Mouse (Mus musculus) heart, embryonic 16.5 days (tissue): ENCODE results near the gene Ube2o. TPM values are rescaled to one million over a fixed set of nuclear protein-coding genes. Genes with fewer than 3 reads are reported as not detected.

Experiments used
- ATAC-seq: fragments of 200-750 bp; cut with Nextera tagmentation; replicated peaks from 2 replicates; pipeline ENCODE4 v1.8.0; 2017; ENCODE audit warnings: moderate number of reproducible peaks; ENCODE audit not compliant: insufficient read depth, low FRiP score; ENCODE audit errors: extremely low read depth
- H3K27ac ChIP-seq: fragments of 300-500 bp; sonication (generic); 2 replicates; pipeline ENCODE4 v1.5.1; 2014; ENCODE audit warnings: mild to moderate bottlenecking, low read length, control low read depth, moderate library complexity
- H3K27me3 ChIP-seq: fragments of 300-500 bp; sonication (generic); 2 replicates; pipeline ENCODE4 v1.6.1; 2014; ENCODE audit warnings: low read length, mixed read lengths; ENCODE audit not compliant: control insufficient read depth, insufficient read depth
- H3K36me3 ChIP-seq: fragments of 300-500 bp; sonication (generic); 2 replicates; pipeline ENCODE4 v1.6.1; 2014; ENCODE audit not compliant: control insufficient read depth, insufficient read depth
- H3K4me1 ChIP-seq: fragments of 300-500 bp; sonication (generic); 2 replicates; pipeline ENCODE4 v1.6.1; 2014; ENCODE audit warnings: low read length, mixed read lengths; ENCODE audit not compliant: control insufficient read depth, insufficient read depth
- H3K4me2 ChIP-seq: fragments of 300-500 bp; sonication (generic); 2 replicates; pipeline ENCODE4 v1.6.1; 2014; ENCODE audit warnings: low read depth, mild to moderate bottlenecking, control low read depth, low read length
- H3K4me3 ChIP-seq: fragments of 300-500 bp; sonication (generic); 2 replicates; pipeline ENCODE4 v1.5.1; 2014; ENCODE audit warnings: mild to moderate bottlenecking, control low read depth, low read length
- H3K9ac ChIP-seq: fragments of 300-500 bp; sonication (generic); 2 replicates; pipeline ENCODE4 v1.6.1; 2014; ENCODE audit warnings: low read length, control low read depth
- H3K9me3 ChIP-seq: fragments of 300-500 bp; sonication (generic); replicated peaks from 2 replicates; pipeline ENCODE4 v1.6.1; 2016; ENCODE audit warnings: low read length; ENCODE audit not compliant: control insufficient read depth
- WGBS: fragments of 180-500 bp; shearing (Covaris S2); extraction: QIAGEN DNeasy Blood & Tissue Kit; methylation state at CpG from one replicate; pipeline ENCODE4 v1.1.7; 2014; 5-methylcytosine and 5-hydroxymethylcytosine counted together
- polyA plus RNA-seq: library from polyadenylated mRNA; unstranded; fragments of >200 nt; fragmentation: Nextera tagmentation; extraction: Ambion mirVana; gene quantifications from 2 replicates; pipeline ENCODE4 v1.2.1, GENCODE M21; 2015

Gene Ube2o
- polyA plus RNA-seq, 1 experiment from 2014 or later: 5.5 TPM

DNA sequence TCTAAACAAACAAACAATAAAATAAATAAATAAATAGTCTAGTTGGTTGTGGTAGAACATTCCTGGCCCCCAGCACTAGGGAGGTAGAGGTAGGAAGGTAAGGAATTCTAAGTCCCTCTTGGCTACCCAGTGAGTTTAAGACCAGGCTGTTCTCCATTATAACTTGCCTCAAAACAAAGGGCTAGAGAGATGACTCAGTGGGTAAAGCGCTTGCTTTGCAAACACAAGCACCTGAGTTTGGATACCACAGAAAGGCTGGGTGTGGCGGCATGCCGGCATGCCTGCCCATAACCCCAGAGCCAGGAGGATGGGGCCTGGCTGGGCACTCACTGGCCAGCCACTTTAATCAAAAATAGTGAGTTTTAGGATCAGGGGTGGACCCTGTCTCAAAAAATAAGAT lies 59.2 kb downstream of the Ube2o start:
- H3K27me3 ChIP-seq: no peaks in the 10 kb centered on the region
- ATAC-seq: no peak
- no peak overlapping the region for H3K4me2 ChIP-seq
- no peak overlapping the region for H3K27ac ChIP-seq
- 92% methylated on average over 3 of the region's 3 CpGs for WGBS
- no peaks in the 10 kb centered on the region for H3K36me3 ChIP-seq
- no peak overlapping the region for H3K4me3 ChIP-seq
- peaks cover 21% of the 10 kb centered on the region for H3K4me1 ChIP-seq
- H3K9me3 ChIP-seq: no peaks in the 10 kb centered on the region
- H3K9ac ChIP-seq: no peak overlapping the region

DNA sequence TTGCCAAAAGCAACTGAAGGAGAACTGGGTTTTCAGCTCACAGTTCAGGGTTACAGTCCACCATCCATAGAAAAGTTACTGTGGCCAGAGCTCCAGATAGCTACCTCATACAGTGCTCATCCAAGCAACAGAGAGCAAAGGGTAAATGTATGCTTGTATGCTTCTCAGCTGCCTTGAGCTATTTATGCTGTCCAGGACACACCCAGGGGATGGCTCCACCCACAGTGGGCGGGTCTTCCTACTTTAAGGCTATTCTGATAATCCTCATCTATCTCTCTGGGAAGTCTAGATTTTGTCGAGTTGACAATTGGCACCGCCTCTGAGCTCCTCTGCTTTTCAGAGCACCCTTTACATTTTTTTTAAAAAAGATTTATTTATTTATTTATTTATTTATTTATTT lies 60.1 kb downstream of the Ube2o start:
- Histone ChIP-seq H3K27me3 (no peaks in the 10 kb centered on the region), H3K27ac (no peak overlapping the region), H3K4me3 (no peak overlapping the region), H3K9me3 (no peaks in the 10 kb centered on the region), H3K9ac (no peak overlapping the region), H3K4me2 (no peak overlapping the region), H3K4me1 (peaks cover 21% of the 10 kb centered on the region), H3K36me3 (no peaks in the 10 kb centered on the region)
- no peak for ATAC-seq
- WGBS: 53% methylated on average over 3 of the region's 3 CpGs

DNA sequence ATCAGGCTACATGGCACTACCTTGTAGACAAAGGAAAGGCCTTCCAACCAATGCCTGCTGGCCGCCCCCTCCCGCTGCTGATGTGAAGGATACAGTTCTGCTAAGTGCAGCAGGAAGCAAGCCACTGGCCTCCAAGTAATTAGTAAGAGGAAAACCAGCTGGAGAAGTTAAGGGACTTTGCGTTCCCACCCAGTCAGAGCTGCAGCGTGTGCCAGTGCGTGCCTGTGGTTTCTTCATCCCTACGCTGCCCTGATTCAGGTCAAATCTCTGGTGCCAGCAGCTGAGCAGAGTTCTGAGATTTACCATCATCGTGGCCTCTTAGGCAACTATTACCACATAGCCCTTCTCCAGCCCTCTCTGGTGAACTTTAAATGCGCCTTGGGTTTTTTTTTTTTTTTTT lies 62.8 kb downstream of the Ube2o start:
- Histone ChIP-seq H3K4me2 (no peak overlapping the region), H3K27ac (no peak overlapping the region), H3K4me3 (no peak overlapping the region), H3K9ac (no peak overlapping the region), H3K4me1 (peaks cover 11% of the 10 kb centered on the region), H3K9me3 (no peaks in the 10 kb centered on the region), H3K27me3 (0 out of 2 replicates have a peak, but pooled peaks cover 2% of the 10 kb centered on the region), H3K36me3 (no peaks in the 10 kb centered on the region)
- no peak; the same call in 1 of the 2 replicates for ATAC-seq
- 50% methylated on average over 8 of the region's 8 CpGs for whole genome bisulfite sequencing

DNA sequence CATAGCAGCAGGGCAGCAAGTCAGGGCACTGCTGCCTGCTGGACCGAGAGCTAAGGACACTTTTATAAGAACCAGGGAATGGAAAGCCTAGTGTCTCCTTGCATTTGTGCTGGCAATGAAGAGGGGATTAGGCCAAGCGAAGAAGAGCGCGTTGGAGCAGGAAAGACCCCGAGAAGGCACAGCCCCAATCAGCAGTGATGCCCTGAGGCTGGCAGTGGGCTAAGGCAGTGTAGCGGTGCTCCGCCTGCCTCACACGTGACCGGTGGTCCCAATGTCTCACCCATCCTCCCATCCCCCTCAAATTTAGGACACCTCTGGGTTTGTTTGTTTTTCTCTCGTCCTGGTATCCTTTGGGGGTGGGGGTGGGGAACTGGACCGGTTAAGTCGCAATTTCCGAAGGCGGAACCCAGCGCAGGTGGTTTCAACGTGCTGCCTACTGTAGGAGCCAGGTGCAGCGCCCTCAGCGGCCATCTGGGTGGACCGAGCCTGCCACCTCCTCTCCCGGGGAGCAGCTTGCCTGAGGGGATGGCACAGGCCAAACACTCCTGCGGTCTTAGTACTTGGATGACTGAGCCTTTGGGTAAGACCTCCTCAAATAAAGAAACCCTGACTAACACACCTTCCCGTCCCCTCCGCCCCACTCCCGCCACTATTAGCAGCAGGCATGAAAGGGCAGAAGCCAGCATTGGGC lies 65.8 kb downstream of the Ube2o start:
- H3K9ac ChIP-seq: no peak overlapping the region
- H3K4me1 ChIP-seq: 0 out of 2 replicates have a peak, but pooled peaks cover 2% of the 10 kb centered on the region
- H3K9me3 ChIP-seq: no peaks in the 10 kb centered on the region
- no peak overlapping the region for H3K4me3 ChIP-seq
- 0 out of 2 replicates have a peak, but pooled peaks cover 2% of the 10 kb centered on the region for H3K27me3 ChIP-seq
- H3K27ac ChIP-seq: no peak overlapping the region
- ATAC-seq: no peak
- H3K4me2 ChIP-seq: no peak overlapping the region
- no peaks in the 10 kb centered on the region for H3K36me3 ChIP-seq
- 30% methylated on average over 24 of the region's 24 CpGs for WGBS

DNA sequence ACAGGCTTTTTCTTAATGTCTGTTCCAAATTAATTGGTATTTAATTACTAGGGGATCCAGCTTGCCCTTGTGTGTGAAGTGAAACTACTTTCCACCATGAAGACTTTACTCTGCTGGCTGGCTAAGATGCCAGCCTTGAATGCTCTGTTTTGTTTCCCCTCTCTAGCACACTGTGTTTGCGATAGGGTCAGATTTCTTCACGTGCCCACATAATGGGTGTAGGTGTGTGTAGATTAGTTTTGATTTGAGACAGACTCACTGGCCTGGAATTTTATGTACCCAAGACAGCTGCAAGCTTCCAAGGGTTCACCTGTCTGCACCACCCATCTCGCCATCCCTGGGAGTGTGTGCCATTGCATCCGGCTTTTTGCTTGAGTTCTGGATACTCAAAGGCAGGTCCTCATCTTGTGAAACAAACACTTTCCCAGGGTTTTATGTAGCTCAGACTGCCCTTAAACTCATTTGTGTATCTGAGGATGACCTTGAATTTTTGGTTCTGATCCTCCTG lies 67.7 kb downstream of the Ube2o start:
- no peak for ATAC-seq
- Histone ChIP-seq H3K36me3 (no peaks in the 10 kb centered on the region), H3K27ac (no peak overlapping the region), H3K9me3 (no peaks in the 10 kb centered on the region), H3K9ac (no peak overlapping the region), H3K4me2 (no peak overlapping the region), H3K4me1 (no peaks in the 10 kb centered on the region), H3K4me3 (no peak overlapping the region), H3K27me3 (0 out of 2 replicates have a peak, but pooled peaks cover 2% of the 10 kb centered on the region)
- WGBS: 71% methylated on average over 4 of the region's 4 CpGs

DNA sequence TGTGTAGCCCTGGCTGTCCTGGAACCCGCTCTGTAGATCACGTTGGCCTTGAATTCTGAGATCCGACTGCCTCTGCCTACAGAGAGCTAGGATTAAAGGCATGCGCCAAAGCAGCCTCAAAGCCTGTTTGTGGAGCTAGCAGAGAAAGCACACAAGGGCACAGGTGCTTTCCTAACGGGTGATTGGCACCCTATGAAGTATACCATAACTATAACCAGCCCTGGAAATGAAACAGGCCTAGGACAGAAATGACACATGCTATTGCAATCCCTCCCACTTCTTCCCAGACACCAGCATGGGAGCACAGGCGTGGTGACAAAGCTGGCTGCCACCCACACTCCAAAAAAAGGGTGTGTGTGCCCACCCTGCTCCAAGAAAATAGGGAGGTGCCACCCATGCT lies 68.3 kb downstream of the Ube2o start:
- WGBS: 79% methylated on average over 6 of the region's 6 CpGs
- no peak overlapping the region for H3K27ac ChIP-seq
- no peak overlapping the region for H3K9ac ChIP-seq
- no peaks in the 10 kb centered on the region for H3K36me3 ChIP-seq
- H3K4me2 ChIP-seq: no peak overlapping the region
- no peak overlapping the region for H3K4me3 ChIP-seq
- 0 out of 2 replicates have a peak, but pooled peaks cover 2% of the 10 kb centered on the region for H3K27me3 ChIP-seq
- no peaks in the 10 kb centered on the region for H3K4me1 ChIP-seq
- no peak for ATAC-seq
- H3K9me3 ChIP-seq: no peaks in the 10 kb centered on the region

DNA sequence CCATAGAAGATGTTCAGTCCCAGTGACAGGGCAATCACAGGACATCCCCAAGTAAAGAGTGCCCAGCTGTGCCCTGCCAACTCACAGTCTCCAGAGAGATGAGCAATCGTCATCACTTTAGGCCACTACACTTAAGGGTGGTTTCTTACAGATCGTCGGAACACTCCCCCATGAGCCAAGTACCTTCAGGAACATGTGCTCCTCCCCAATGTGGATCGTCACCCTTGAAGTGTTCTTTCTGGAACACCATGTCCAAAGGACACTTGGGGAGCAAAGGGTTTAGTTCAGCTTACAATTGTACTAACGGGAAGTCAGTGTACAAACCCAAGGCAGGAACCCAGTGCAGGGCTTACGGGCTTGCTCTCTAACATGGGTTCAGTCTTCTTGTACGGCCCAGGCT lies 69.1 kb downstream of the Ube2o start:
- Histone ChIP-seq H3K9me3 (no peaks in the 10 kb centered on the region), H3K27ac (no peak overlapping the region)
- WGBS: 87% methylated on average over 7 of the region's 7 CpGs

DNA sequence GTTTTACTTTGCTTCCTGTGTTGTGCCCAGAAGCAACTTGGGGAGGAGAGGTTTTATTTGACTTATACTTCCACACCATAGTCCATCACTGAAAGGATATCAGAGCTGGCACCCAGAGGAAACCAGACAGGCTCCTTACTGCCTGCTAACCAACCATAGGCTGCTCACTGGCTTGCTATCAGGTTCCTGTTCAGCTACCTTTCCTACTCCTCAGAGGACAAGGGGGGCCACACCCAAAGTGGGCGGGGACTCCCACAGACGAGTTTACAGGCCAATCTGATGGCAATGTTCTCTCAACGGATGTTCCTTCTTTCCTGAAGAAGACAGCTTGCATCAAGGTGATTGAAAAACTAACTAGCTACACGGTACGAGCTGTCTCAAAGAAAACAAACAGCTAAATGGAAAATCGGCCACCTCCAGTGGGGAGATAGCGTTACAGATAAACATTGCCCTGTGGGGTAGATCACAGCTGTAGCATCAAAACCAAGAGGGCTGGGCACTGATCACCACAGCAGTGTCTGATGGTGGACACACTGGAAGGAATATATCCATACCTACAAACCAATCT lies 69.9 kb downstream of the Ube2o start:
- Histone ChIP-seq H3K4me2 (no peak overlapping the region), H3K4me3 (no peak overlapping the region), H3K27ac (no peak overlapping the region), H3K9ac (no peak overlapping the region), H3K27me3 (0 out of 2 replicates have a peak, but pooled peaks cover 2% of the 10 kb centered on the region), H3K36me3 (no peaks in the 10 kb centered on the region), H3K9me3 (no peaks in the 10 kb centered on the region), H3K4me1 (no peaks in the 10 kb centered on the region)
- WGBS: 53% methylated on average over 7 of the region's 7 CpGs
- no peak for ATAC-seq

More for the DNA sequence above, 69.1 kb downstream of the Ube2o start:
- no peak overlapping the region for H3K4me2 ChIP-seq
- H3K9ac ChIP-seq: no peak overlapping the region
- H3K36me3 ChIP-seq: no peaks in the 10 kb centered on the region
- H3K27me3 ChIP-seq: 0 out of 2 replicates have a peak, but pooled peaks cover 2% of the 10 kb centered on the region
- no peak for ATAC-seq
- H3K4me1 ChIP-seq: no peaks in the 10 kb centered on the region
- no peak overlapping the region for H3K4me3 ChIP-seq

DNA sequence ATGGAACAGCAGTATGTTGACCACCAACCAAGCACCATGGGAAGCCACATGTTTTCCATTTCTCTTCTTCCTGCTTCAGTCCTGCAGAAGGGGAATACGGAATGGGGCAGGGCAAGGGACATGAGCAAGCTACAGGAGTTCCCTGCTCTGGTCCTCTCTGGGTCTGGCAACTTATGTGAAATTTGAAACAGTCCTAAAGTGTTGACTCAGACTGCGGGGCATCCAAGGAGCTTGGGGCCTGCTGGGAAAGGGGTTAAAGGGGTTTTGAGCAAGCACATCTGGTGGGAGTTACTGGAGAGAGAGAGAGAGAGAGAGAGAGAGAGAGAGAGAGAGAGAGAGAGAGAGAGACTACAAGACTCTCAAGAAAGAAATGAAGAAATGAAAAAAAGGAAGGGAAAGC lies 72.6 kb downstream of the Ube2o start:
- no peak overlapping the region for H3K4me3 ChIP-seq
- WGBS: 49% methylated on average over 2 of the region's 2 CpGs
- no peak overlapping the region for H3K27ac ChIP-seq
- no peaks in the 10 kb centered on the region for H3K4me1 ChIP-seq
- no peak overlapping the region for H3K4me2 ChIP-seq
- H3K36me3 ChIP-seq: no peaks in the 10 kb centered on the region
- no peak overlapping the region for H3K9ac ChIP-seq
- H3K27me3 ChIP-seq: no peaks in the 10 kb centered on the region
- no peaks in the 10 kb centered on the region for H3K9me3 ChIP-seq
- ATAC-seq: no peak
